Mouse (Mus musculus): Measurements from ENCODE around the gene Acat2. TPM values are rescaled to one million over a fixed set of nuclear protein-coding genes. Genes with fewer than 3 reads are reported as not detected.
"Not testable (repeated sequence)": the region's sequence is repeated elsewhere in the genome, so short reads cannot be mapped to it uniquely, and the experiment has no call there.

Acat2 gene
- polyA plus RNA-seq, 1 experiment = 47.4 TPM

- TF ChIP-seq CTCF (IDR thresholded peaks at IDR 0.05; ENCODE audit: extremely low read depth, insufficient read depth, low read length) (peak; percentile 51), POLR2A (IDR thresholded peaks at IDR 0.05; ENCODE audit: extremely low read depth, insufficient read depth, low read length) (no peak)
- Histone ChIP-seq H3K4me3 (ENCODE audit: insufficient read depth, low read length) (no peak overlapping the region), H3K4me1 (ENCODE audit: control insufficient read depth, insufficient read depth, low read length) (no peaks in the 10 kb centered on the region), H3K27ac (ENCODE audit: insufficient read depth, low read length) (no peak overlapping the region)
These were observed 35.8 kb upstream of the Acat2 start for GRCm38 (mm10) chr17:12996345-12996744.

GRCm38 (mm10) chr17:12994069-12994468 is 33.5 kb upstream of the Acat2 start, which contains the start of gene Wtap:
TSS of gene Wtap (minus strand) at chr17:12994169.
- Histone ChIP-seq H3K27ac (ENCODE audit: insufficient read depth, low read length) (no peak within 1 kb of the TSS), H3K4me3 (ENCODE audit: insufficient read depth, low read length) (peak within 1 kb of the TSS; percentile 73; the same call in 1 of the 2 replicates), H3K4me1 (ENCODE audit: control insufficient read depth, insufficient read depth, low read length) (no peaks in the 10 kb centered on the region)
- TF ChIP-seq CTCF (IDR thresholded peaks at IDR 0.05; ENCODE audit: extremely low read depth, insufficient read depth, low read length) (no peak), POLR2A (IDR thresholded peaks at IDR 0.05; ENCODE audit: extremely low read depth, insufficient read depth, low read length) (no peak)

GRCm38 (mm10) chr17:12992470-12992991 is 32.0 kb upstream of the Acat2 start:
- H3K27ac ChIP-seq (ENCODE audit: insufficient read depth, low read length) = peak overlapping the region; percentile 96
- peak overlapping the region; percentile 73 for H3K4me3 ChIP-seq (ENCODE audit: insufficient read depth, low read length)
- peak; percentile 73; the same call in 1 of the 2 replicates for TF ChIP-seq POLR2A (IDR thresholded peaks at IDR 0.05; ENCODE audit: extremely low read depth, insufficient read depth, low read length)
- TF ChIP-seq CTCF (IDR thresholded peaks at IDR 0.05; ENCODE audit: extremely low read depth, insufficient read depth, low read length) = no peak
- no peaks in the 10 kb centered on the region for H3K4me1 ChIP-seq (ENCODE audit: control insufficient read depth, insufficient read depth, low read length)

- no peak for TF ChIP-seq POLR2A (IDR thresholded peaks at IDR 0.05; ENCODE audit: extremely low read depth, insufficient read depth, low read length)
- TF ChIP-seq CTCF (IDR thresholded peaks at IDR 0.05; ENCODE audit: extremely low read depth, insufficient read depth, low read length) = no peak
- Histone ChIP-seq H3K27ac (ENCODE audit: insufficient read depth, low read length) (peak overlapping the region; percentile 100), H3K4me3 (ENCODE audit: insufficient read depth, low read length) (peak overlapping the region; percentile 73), H3K4me1 (ENCODE audit: control insufficient read depth, insufficient read depth, low read length) (no peaks in the 10 kb centered on the region)
These were observed 31.2 kb upstream of the Acat2 start for GRCm38 (mm10) chr17:12991635-12992358.

- Histone ChIP-seq H3K27ac (ENCODE audit: insufficient read depth, low read length) (peak overlapping the region; percentile 100; the same call in 1 of the 2 replicates), H3K4me3 (ENCODE audit: insufficient read depth, low read length) (peak overlapping the region; percentile 73), H3K4me1 (ENCODE audit: control insufficient read depth, insufficient read depth, low read length) (no peaks in the 10 kb centered on the region)
- TF ChIP-seq CTCF (IDR thresholded peaks at IDR 0.05; ENCODE audit: extremely low read depth, insufficient read depth, low read length) = no peak
These were observed 30.7 kb upstream of the Acat2 start for GRCm38 (mm10) chr17:12991194-12991634.

GRCm38 (mm10) chr17:12990567-12991145 is 30.1 kb upstream of the Acat2 start:
- Histone ChIP-seq H3K27ac (ENCODE audit: insufficient read depth, low read length) (no peak overlapping the region), H3K4me3 (ENCODE audit: insufficient read depth, low read length) (peak overlapping the region; percentile 73; the same call in 1 of the 2 replicates), H3K4me1 (ENCODE audit: control insufficient read depth, insufficient read depth, low read length) (no peaks in the 10 kb centered on the region)
- TF ChIP-seq CTCF (IDR thresholded peaks at IDR 0.05; ENCODE audit: extremely low read depth, insufficient read depth, low read length) = no peak

- not testable (repeated sequence) for H3K4me3 ChIP-seq (ENCODE audit: insufficient read depth, low read length); H3K4me1 ChIP-seq (ENCODE audit: control insufficient read depth, insufficient read depth, low read length); H3K27ac ChIP-seq (ENCODE audit: insufficient read depth, low read length)
These were observed 27.5 kb upstream of the Acat2 start for GRCm38 (mm10) chr17:12988096-12988495.

- Histone ChIP-seq H3K4me1 (ENCODE audit: control insufficient read depth, insufficient read depth, low read length) (no peaks in the 10 kb centered on the region), H3K4me3 (ENCODE audit: insufficient read depth, low read length) (no peak overlapping the region), H3K27ac (ENCODE audit: insufficient read depth, low read length) (no peak overlapping the region)
- no peak for TF ChIP-seq CTCF (IDR thresholded peaks at IDR 0.05; ENCODE audit: extremely low read depth, insufficient read depth, low read length)
- TF ChIP-seq POLR2A (IDR thresholded peaks at IDR 0.05; ENCODE audit: extremely low read depth, insufficient read depth, low read length) = no peak
These were observed 23.4 kb upstream of the Acat2 start for GRCm38 (mm10) chr17:12983988-12984387.

GRCm38 (mm10) chr17:12978546-12978945 is 18.0 kb upstream of the Acat2 start:
- TF ChIP-seq POLR2A (IDR thresholded peaks at IDR 0.05; ENCODE audit: extremely low read depth, insufficient read depth, low read length) (no peak), CTCF (IDR thresholded peaks at IDR 0.05; ENCODE audit: extremely low read depth, insufficient read depth, low read length) (no peak)
- no peaks in the 10 kb centered on the region for H3K4me1 ChIP-seq (ENCODE audit: control insufficient read depth, insufficient read depth, low read length)
- H3K27ac ChIP-seq (ENCODE audit: insufficient read depth, low read length) = no peak overlapping the region
- H3K4me3 ChIP-seq (ENCODE audit: insufficient read depth, low read length) = no peak overlapping the region

GRCm38 (mm10) chr17:12973851-12974250 is 13.3 kb upstream of the Acat2 start:
- no peaks in the 10 kb centered on the region; the same call in 1 of the 2 replicates for H3K4me1 ChIP-seq (ENCODE audit: control insufficient read depth, insufficient read depth, low read length)
- no peak overlapping the region for H3K4me3 ChIP-seq (ENCODE audit: insufficient read depth, low read length)
- H3K27ac ChIP-seq (ENCODE audit: insufficient read depth, low read length) = no peak overlapping the region
- TF ChIP-seq CTCF (IDR thresholded peaks at IDR 0.05; ENCODE audit: extremely low read depth, insufficient read depth, low read length) = no peak
- no peak for TF ChIP-seq POLR2A (IDR thresholded peaks at IDR 0.05; ENCODE audit: extremely low read depth, insufficient read depth, low read length)

Measured in cortical plate, adult 2 months (tissue).